In the genomic region with DNA sequence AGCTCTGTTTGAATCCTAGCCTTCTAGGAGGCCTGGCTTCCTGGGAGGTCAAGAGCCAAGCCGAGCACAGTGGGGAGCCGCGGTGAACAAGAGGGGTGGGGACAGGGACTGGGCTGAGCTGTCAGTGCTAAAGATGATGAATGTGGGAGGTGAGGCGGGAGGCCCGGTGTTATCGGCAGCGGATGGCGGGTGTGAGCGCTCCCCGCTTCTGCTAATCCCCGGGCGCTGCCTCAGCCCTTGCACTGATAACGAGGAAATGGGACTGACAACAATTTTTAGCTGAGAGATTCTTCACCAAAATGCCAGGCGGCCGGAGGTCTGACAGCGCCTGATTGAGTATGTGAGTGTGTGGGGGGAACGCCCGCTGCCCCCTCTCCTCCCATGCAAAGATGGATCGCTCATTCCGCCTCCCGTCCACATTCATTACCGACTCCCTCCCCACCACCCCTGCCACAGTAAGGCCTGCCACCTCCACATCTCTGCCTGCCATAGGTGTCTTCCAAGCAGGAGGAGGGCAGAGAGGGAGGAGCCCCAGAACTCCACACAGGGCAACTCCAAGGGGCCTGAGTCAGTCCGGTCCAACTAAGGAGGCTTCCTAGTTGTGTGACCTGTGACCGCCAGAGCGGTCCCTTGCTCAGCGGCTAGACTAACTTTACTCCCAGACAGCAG, we compare ENCODE assay signal across 9 mouse cellular contexts.
A peak's percentile ranks its signal among the peaks of the same experiment; 100 is the strongest.
DNase-seq lines count a peak whose midpoint lies in the region; ATAC-seq and TF ChIP-seq lines count a peak whose summit lies in the region.
"Had no signal": no experiment of that assay in that cellular context is flagged by ENCODE, and none has a peak within 500 bp of the region (broad histone marks: within the 10 kb centered on the region; RNA-seq: fewer than 3 reads in every experiment).

No protein-coding gene starts in this region.

- H3K27me3 ChIP-seq in intestine, embryonic 14.5 days (replicated peaks; ENCODE audit: control insufficient read depth, insufficient read depth, low read length), result peaks cover 26% of the 10 kb centered on the region
- peaks cover 35% of the 10 kb centered on the region for H3K27me3 ChIP-seq in intestine, postnatal 0 days (replicated peaks; ENCODE audit: control insufficient read depth, insufficient read depth, low read length)
- H3K27me3 ChIP-seq in liver, embryonic 13.5 days, result peaks cover 41% of the 10 kb centered on the region

- TF ChIP-seq CTCF in intestine, postnatal 0 days (IDR thresholded peaks at IDR 0.05; ENCODE audit: low read depth), result no peak

- ATAC-seq in intestine, embryonic 14.5 days (replicated peaks; ENCODE audit: low FRiP score, low TSS enrichment, low read depth), result peak; percentile 66
- ATAC-seq in intestine, postnatal 0 days, result no peak
- peak; percentile 98 for ATAC-seq in liver, embryonic 13.5 days (ENCODE audit: low read depth)

- DNase-seq in intestine, embryonic 14.5 days (ENCODE audit: low spot score), result no peak
- peak; percentile 73 for DNase-seq in embryo, embryonic 9.5 days (ENCODE audit: extremely low spot score)
- DNase-seq in liver, embryonic 13.5 days, result peak; percentile 87
- peak; percentile 34 to 55 for DNase-seq in spleen, postnatal 36 days (ENCODE audit: low spot score in 2 of 2)
- DNase-seq in urinary bladder, adult 18-20 months (ENCODE audit: low spot score in 2 of 2), result no peak
- no peak for DNase-seq in right cerebral cortex, postnatal 36 days (ENCODE audit: low spot score in 2 of 2)
- no peak for DNase-seq in lung, postnatal 36 days

- no peaks in the 10 kb centered on the region for H3K36me3 ChIP-seq in intestine, embryonic 14.5 days (ENCODE audit: control insufficient read depth, insufficient read depth, low read length)
- H3K36me3 ChIP-seq in intestine, postnatal 0 days (ENCODE audit: control insufficient read depth, insufficient read depth), result no peaks in the 10 kb centered on the region
- no peaks in the 10 kb centered on the region for H3K36me3 ChIP-seq in liver, embryonic 13.5 days
- H3K36me3 ChIP-seq: limb, embryonic 15.5 days had no signal

- no peak overlapping the region for H3K4me3 ChIP-seq in intestine, embryonic 14.5 days (ENCODE audit: low read depth, low read length)
- H3K4me3 ChIP-seq in intestine, postnatal 0 days (ENCODE audit: low read depth, low read length), result no peak overlapping the region
- H3K4me3 ChIP-seq in liver, embryonic 13.5 days (replicated peaks), result peak overlapping the region; percentile 58
- H3K4me3 ChIP-seq: limb, embryonic 15.5 days had no signal

- H3K27ac ChIP-seq in intestine, embryonic 14.5 days (ENCODE audit: low read depth), result no peak overlapping the region
- H3K27ac ChIP-seq in intestine, postnatal 0 days (ENCODE audit: low read depth, low read length), result no peak overlapping the region
- H3K27ac ChIP-seq in liver, embryonic 13.5 days, result peak overlapping the region; percentile 99
- H3K27ac ChIP-seq: limb, embryonic 15.5 days had no signal

- peaks cover 7% of the 10 kb centered on the region for H3K4me1 ChIP-seq in intestine, embryonic 14.5 days (replicated peaks; ENCODE audit: control insufficient read depth, insufficient read depth, low read length)
- H3K4me1 ChIP-seq in intestine, postnatal 0 days (replicated peaks; ENCODE audit: control insufficient read depth, insufficient read depth, low read length), result no peaks in the 10 kb centered on the region
- H3K4me1 ChIP-seq in liver, embryonic 13.5 days (replicated peaks), result peaks cover 52% of the 10 kb centered on the region

- peak overlapping the region; percentile 32 for H3K4me2 ChIP-seq in intestine, embryonic 14.5 days (ENCODE audit: low read length)
- H3K4me2 ChIP-seq in intestine, postnatal 0 days (replicated peaks; ENCODE audit: low read depth), result no peak overlapping the region; the same call in 1 of the 2 replicates
- peak overlapping the region; percentile 79 for H3K4me2 ChIP-seq in liver, embryonic 13.5 days
- H3K4me2 ChIP-seq: limb, embryonic 15.5 days had no signal

- WGBS in intestine, embryonic 14.5 days, result 6% methylated on average over 26 of the region's 26 CpGs
- 16% methylated on average over 26 of the region's 26 CpGs for WGBS in intestine, postnatal 0 days
- WGBS in liver, embryonic 13.5 days (ENCODE audit: insufficient replicate concordance), result 5% methylated on average over 26 of the region's 26 CpGs

- no peaks in the 10 kb centered on the region for H3K9me3 ChIP-seq in intestine, embryonic 14.5 days (ENCODE audit: control insufficient read depth, low read length)
- no peaks in the 10 kb centered on the region for H3K9me3 ChIP-seq in intestine, postnatal 0 days (ENCODE audit: control insufficient read depth)
- H3K9me3 ChIP-seq in liver, embryonic 13.5 days (replicated peaks), result no peaks in the 10 kb centered on the region
- H3K9me3 ChIP-seq: limb, embryonic 15.5 days had no signal

- H3K9ac ChIP-seq in intestine, embryonic 14.5 days (ENCODE audit: low read length), result no peak overlapping the region
- no peak overlapping the region for H3K9ac ChIP-seq in intestine, postnatal 0 days (ENCODE audit: low read depth, low read length)
- peak overlapping the region; percentile 71 for H3K9ac ChIP-seq in liver, embryonic 13.5 days
- H3K9ac ChIP-seq: limb, embryonic 15.5 days had no signal

Comparison
In these comparisons a context has a peak if more than half of its experiments do, and no peak if none do; other contexts are left out.
1. DNase-seq: peak in embryo, embryonic 9.5 days (single experiment), liver, embryonic 13.5 days (single experiment) and spleen, postnatal 36 days (2 of 2); none in intestine, embryonic 14.5 days (single experiment), urinary bladder, adult 18-20 months (0 of 2), right cerebral cortex, postnatal 36 days (0 of 2) and lung, postnatal 36 days (single experiment).